Mouse (Mus musculus) embryonic facial prominence, embryonic 11.5 days (tissue): ENCODE data around the gene Srrm1. TPM values are rescaled to one million over a fixed set of nuclear protein-coding genes. Genes with fewer than 3 reads are reported as not detected.

Experiments used
- ATAC-seq: fragments of 200-750 bp; cut with Nextera tagmentation; replicated peaks from 2 replicates; pipeline ENCODE4 v1.8.0; 2017; ENCODE audit warnings: low read depth; ENCODE audit not compliant: insufficient number of reproducible peaks, low FRiP score, low TSS enrichment
- DNase-seq: peaks from one replicate; pipeline ENCODE4 v3.0.0-alpha.2; 2015; ENCODE audit warnings: low spot score
- H3K27ac ChIP-seq: fragments of 300-500 bp; sonication (generic); replicated peaks from 2 replicates; pipeline ENCODE4 v1.5.1; 2014; ENCODE audit warnings: mild to moderate bottlenecking, low read depth, low read length, control low read depth
- H3K27me3 ChIP-seq: fragments of 300-500 bp; sonication (generic); 2 replicates; pipeline ENCODE4 v1.6.1; 2014; ENCODE audit warnings: mild to moderate bottlenecking, low read length, moderate library complexity, mixed read lengths; ENCODE audit not compliant: control insufficient read depth, insufficient read depth
- H3K36me3 ChIP-seq: fragments of 300-500 bp; sonication (generic); replicated peaks from 2 replicates; pipeline ENCODE4 v1.6.1; 2014; ENCODE audit warnings: low read depth, mild to moderate bottlenecking, low read length, moderate library complexity, mixed read lengths; ENCODE audit not compliant: control insufficient read depth, insufficient read depth
- H3K4me1 ChIP-seq: fragments of 300-500 bp; sonication (generic); 2 replicates; pipeline ENCODE4 v1.6.1; 2014; ENCODE audit warnings: low read length, mixed read lengths; ENCODE audit not compliant: control insufficient read depth, insufficient read depth
- H3K4me2 ChIP-seq: fragments of 300-500 bp; sonication (generic); 2 replicates; pipeline ENCODE4 v1.6.1; 2014; ENCODE audit warnings: low read depth, mild to moderate bottlenecking, control low read depth, low read length, moderate library complexity
- H3K4me3 ChIP-seq: fragments of 300-500 bp; sonication (generic); 2 replicates; pipeline ENCODE4 v1.5.1; 2014; ENCODE audit warnings: low read depth, low read length, control low read depth
- H3K9ac ChIP-seq: fragments of 300-500 bp; sonication (generic); replicated peaks from 2 replicates; pipeline ENCODE4 v1.6.1; 2014; ENCODE audit warnings: mild to moderate bottlenecking, control low read depth, low read length
- H3K9me3 ChIP-seq: fragments of 300-500 bp; sonication (generic); replicated peaks from 2 replicates; pipeline ENCODE4 v1.6.1; 2016; ENCODE audit warnings: mild to moderate bottlenecking, low read length, inconsistent platforms, mixed read lengths; ENCODE audit not compliant: control insufficient read depth
- WGBS: fragments of 180-500 bp; shearing (Covaris S2); extraction: QIAGEN DNeasy Blood & Tissue Kit; methylation state at CpG from one replicate; pipeline ENCODE4 v1.1.7; 2014; 5-methylcytosine and 5-hydroxymethylcytosine counted together
- polyA plus RNA-seq: library from polyadenylated mRNA; unstranded; fragments of >200 nt; fragmentation: Nextera tagmentation; extraction: Ambion mirVana; gene quantifications from 2 replicates; pipeline ENCODE4 v1.2.1, GENCODE M21; 2014

Gene Srrm1
- polyA plus RNA-seq, 1 experiment from 2014 or later: 269 TPM

GRCm38 (mm10) chr4:135297931-135298546, 55.1 kb downstream of the Srrm1 start:
- no peak overlapping the region for H3K9ac ChIP-seq
- ATAC-seq (0 out of 2 replicates have a peak, but pooled peaks have one; percentile 29), DNase-seq (no peak)
- H3K36me3 ChIP-seq: no peaks in the 10 kb centered on the region
- no peaks in the 10 kb centered on the region for H3K27me3 ChIP-seq
- H3K4me1 ChIP-seq: no peaks in the 10 kb centered on the region
- WGBS: 44% methylated on average over 15 of the region's 15 CpGs
- H3K9me3 ChIP-seq: no peaks in the 10 kb centered on the region
- no peak overlapping the region for H3K27ac ChIP-seq
- H3K4me2 ChIP-seq: no peak overlapping the region
- no peak overlapping the region for H3K4me3 ChIP-seq

DNA sequence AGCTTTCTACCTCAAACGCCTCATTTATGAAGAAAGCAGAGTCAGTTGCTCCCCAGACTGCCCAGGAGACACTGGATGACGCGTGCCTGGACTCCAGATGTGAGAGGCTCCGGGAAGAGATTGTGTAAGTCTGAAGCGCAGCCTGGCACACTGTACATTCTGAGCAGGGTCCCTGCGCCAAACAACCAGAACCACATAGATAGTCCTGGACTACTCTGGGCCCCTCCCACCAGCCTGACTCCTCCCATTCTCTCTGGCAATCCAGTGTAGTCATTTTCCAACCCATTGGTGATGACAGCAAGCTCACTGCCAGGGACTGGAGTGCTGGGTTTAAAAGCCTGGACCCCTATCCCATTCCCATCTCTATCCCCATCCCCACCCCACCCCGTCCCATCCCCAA, 56.0 kb downstream of the Srrm1 start:
- Histone ChIP-seq H3K4me1 (no peaks in the 10 kb centered on the region), H3K4me2 (no peak overlapping the region), H3K27me3 (no peaks in the 10 kb centered on the region), H3K4me3 (no peak overlapping the region), H3K36me3 (no peaks in the 10 kb centered on the region), H3K27ac (no peak overlapping the region), H3K9ac (no peak overlapping the region), H3K9me3 (no peaks in the 10 kb centered on the region)
- ATAC-seq: no peak
- 75% methylated on average over 7 of the region's 7 CpGs for WGBS
- DNase-seq: no peak

- Histone ChIP-seq H3K27me3 (no peaks in the 10 kb centered on the region), H3K4me2 (no peak overlapping the region), H3K4me1 (no peaks in the 10 kb centered on the region), H3K27ac (no peak overlapping the region), H3K9ac (no peak overlapping the region), H3K36me3 (no peaks in the 10 kb centered on the region), H3K4me3 (no peak overlapping the region), H3K9me3 (no peaks in the 10 kb centered on the region)
- ATAC-seq (no peak), DNase-seq (no peak)
Measured at GRCm38 (mm10) chr4:135296565-135296964, 56.6 kb downstream of the Srrm1 start.

DNA sequence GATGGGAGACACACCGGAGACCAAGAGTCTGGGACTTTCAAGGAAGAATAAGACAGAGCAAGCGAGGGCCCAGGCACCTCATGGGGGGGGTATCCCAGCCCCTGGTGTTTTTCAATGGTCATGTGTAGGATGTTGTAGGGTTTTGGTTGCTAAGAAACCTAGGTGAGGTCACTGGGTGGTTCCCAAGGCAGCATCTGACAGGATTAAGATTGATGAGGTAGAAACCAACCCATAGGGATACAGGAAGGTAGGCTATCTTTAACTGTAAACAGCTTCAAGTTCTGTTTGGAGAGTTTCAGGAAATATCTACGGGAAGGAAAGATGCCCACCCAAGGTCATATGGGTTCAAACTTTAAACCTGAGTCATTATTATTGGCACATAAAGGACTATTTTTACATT, 59.3 kb downstream of the Srrm1 start:
- 86% methylated on average over 3 of the region's 3 CpGs for WGBS

DNA sequence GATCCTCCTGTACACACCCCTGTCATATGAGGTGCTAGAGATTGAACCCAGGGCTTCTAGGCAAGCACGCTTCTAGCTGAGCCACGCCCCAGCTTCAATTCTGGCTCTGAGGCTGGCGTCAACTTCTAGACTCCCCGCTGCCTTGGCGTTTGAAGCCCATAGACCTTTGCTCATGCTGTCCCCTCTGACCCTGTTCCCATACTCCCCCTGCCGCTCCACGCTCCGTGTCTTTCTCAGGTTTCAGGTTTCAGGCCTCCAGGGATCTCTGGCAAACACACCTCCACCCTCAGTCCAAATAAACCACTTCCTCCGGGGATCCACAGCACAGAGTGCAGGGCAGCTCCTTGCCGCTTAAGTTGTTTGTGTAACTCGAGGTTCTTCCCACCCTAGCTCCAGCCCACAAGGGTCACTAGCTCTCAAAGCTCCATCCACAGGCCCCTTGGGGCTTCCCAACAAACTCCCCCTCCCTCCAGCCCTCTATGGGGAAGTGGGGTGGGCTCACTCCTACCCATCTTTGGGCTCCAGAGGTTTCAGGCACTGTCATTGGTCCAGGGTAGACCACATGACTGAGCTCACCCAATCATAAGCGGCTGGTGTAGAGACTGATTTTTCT, 60.5 kb downstream of the Srrm1 start:
- WGBS: 8% methylated on average over 12 of the region's 12 CpGs
- DNase-seq (peak; percentile 68), ATAC-seq (peak; percentile 72)
- peak overlapping the region; percentile 29; the same call in 1 of the 2 replicates for H3K4me2 ChIP-seq
- H3K36me3 ChIP-seq: no peaks in the 10 kb centered on the region
- no peak overlapping the region for H3K9ac ChIP-seq
- H3K9me3 ChIP-seq: no peaks in the 10 kb centered on the region
- H3K27ac ChIP-seq: no peak overlapping the region
- no peaks in the 10 kb centered on the region for H3K4me1 ChIP-seq
- H3K27me3 ChIP-seq: no peaks in the 10 kb centered on the region
- H3K4me3 ChIP-seq: no peak overlapping the region

More for the DNA sequence above, 59.3 kb downstream of the Srrm1 start:
- Histone ChIP-seq H3K27ac (no peak overlapping the region), H3K27me3 (no peaks in the 10 kb centered on the region), H3K4me1 (no peaks in the 10 kb centered on the region), H3K9me3 (no peaks in the 10 kb centered on the region), H3K36me3 (no peaks in the 10 kb centered on the region), H3K9ac (no peak overlapping the region), H3K4me2 (no peak overlapping the region), H3K4me3 (no peak overlapping the region)
- ATAC-seq (no peak), DNase-seq (no peak)

GRCm38 (mm10) chr4:135291841-135292240, 61.3 kb downstream of the Srrm1 start:
- Histone ChIP-seq H3K4me2 (no peak overlapping the region), H3K36me3 (no peaks in the 10 kb centered on the region), H3K27me3 (no peaks in the 10 kb centered on the region), H3K27ac (no peak overlapping the region), H3K4me1 (no peaks in the 10 kb centered on the region), H3K9ac (no peak overlapping the region), H3K4me3 (no peak overlapping the region), H3K9me3 (no peaks in the 10 kb centered on the region)
- 54% methylated on average over 6 of the region's 6 CpGs for WGBS
- no peak for DNase-seq
- ATAC-seq: no peak

DNA sequence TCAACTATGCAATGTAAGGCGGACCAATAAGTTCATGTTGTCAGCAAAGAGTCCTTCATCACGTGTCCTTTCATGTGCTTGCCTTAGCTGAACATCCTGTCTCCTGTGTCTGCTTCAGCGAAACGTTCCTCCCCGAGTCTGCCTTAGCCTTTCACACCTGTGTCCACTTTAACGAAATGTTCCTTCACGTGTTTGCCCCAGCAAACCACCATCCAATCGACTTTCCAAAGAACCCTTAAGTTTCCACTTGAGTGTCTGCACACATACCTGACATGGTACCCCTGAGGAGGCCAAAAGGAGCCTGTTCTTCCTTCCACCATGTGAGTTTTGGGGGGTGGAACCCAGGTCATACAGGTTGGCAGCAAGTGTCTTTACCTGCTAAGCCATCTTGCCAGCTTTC, 61.9 kb downstream of the Srrm1 start:
- WGBS: 87% methylated on average over 8 of the region's 8 CpGs
- DNase-seq (no peak), ATAC-seq (no peak)
- Histone ChIP-seq H3K4me1 (no peaks in the 10 kb centered on the region), H3K27ac (no peak overlapping the region), H3K4me3 (no peak overlapping the region), H3K36me3 (no peaks in the 10 kb centered on the region), H3K27me3 (no peaks in the 10 kb centered on the region), H3K9me3 (no peaks in the 10 kb centered on the region), H3K4me2 (no peak overlapping the region), H3K9ac (no peak overlapping the region)

DNA sequence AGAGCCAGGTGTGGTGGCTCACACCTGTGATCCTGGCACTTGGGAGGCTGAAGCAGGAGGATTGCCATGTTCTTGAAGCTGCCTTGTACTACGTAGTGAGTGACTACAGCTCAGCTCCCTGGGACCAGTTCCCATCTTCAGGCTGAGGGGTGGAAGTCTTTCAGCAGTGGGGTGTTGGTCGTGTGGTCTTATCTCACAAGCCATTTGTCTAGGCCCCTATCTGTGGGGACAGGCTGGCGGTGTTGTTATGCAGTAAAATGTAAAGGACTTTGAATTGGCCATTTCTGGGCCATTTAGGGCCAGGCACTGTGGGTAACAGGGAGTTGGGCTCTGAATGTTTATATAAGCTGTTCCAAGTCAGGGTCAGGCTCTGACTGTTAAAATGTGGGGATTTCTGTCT, 65.1 kb downstream of the Srrm1 start:
- Histone ChIP-seq H3K27ac (no peak overlapping the region), H3K9me3 (no peaks in the 10 kb centered on the region), H3K9ac (no peak overlapping the region), H3K4me3 (no peak overlapping the region), H3K36me3 (no peaks in the 10 kb centered on the region), H3K4me1 (no peaks in the 10 kb centered on the region), H3K27me3 (no peaks in the 10 kb centered on the region), H3K4me2 (no peak overlapping the region)
- 77% methylated on average over 3 of the region's 3 CpGs for WGBS
- DNase-seq (no peak), ATAC-seq (no peak)
